Mouse (Mus musculus) liver, postnatal 0 days (tissue): Measurements from ENCODE around the gene Zfp27.

Experiments used
- CTCF ChIP-seq: sonication (generic); IDR thresholded peaks from 2 replicates; pipeline ENCODE4 v1.5.1; 2016; ENCODE audit warnings: antibody characterized with exemption, low read depth
- EP300 ChIP-seq: IDR thresholded peaks from 2 replicates; pipeline ENCODE4 v1.6.1; 2016; ENCODE audit warnings: antibody characterized with exemption, low read depth, mild to moderate bottlenecking

- TF ChIP-seq EP300 (no peak), CTCF (peak; percentile 28)
Measured at GRCm38 (mm10) chr7:29859532-29860517, 46.5 kb downstream of the Zfp27 start, which contains the start of gene Zfp420.
